Mouse (Mus musculus) heart, embryonic 14.5 days (tissue): Measurements from ENCODE around the gene Prnp. TPM values are rescaled to one million over a fixed set of nuclear protein-coding genes. Genes with fewer than 3 reads are reported as not detected.
A peak's percentile ranks its signal among the peaks of the same experiment; 100 is the strongest.

Source experiments
- ATAC-seq: fragments of 200-750 bp; cut with Nextera tagmentation; 2 replicates; pipeline ENCODE4 v1.8.0; 2017; ENCODE audit warnings: low read depth, moderate TSS enrichment; ENCODE audit not compliant: insufficient number of reproducible peaks, insufficient read depth, low FRiP score
- H3K27ac ChIP-seq, 2 experiments: fragments of 200-500 bp in 1 of 2; fragments of 300-500 bp in 1 of 2; sonication (generic) in 1 of 2; replicated peaks in 1 of 2; 2 replicates each; pipeline ENCODE4 v1.5.1; 2012 to 2014; ENCODE audit warnings: low read depth in 2 of 2, low read length in 2 of 2, control low read depth in 1 of 2, mild to moderate bottlenecking in 1 of 2, mixed read lengths in 1 of 2; ENCODE audit not compliant: control insufficient read depth in 1 of 2, insufficient read depth in 1 of 2
- H3K27me3 ChIP-seq: fragments of 300-500 bp; sonication (generic); 2 replicates; pipeline ENCODE4 v1.6.1; 2014; ENCODE audit warnings: mild to moderate bottlenecking, low read length, control low read depth; ENCODE audit not compliant: control insufficient read depth, insufficient read depth
- H3K36me3 ChIP-seq: fragments of 300-500 bp; sonication (generic); 2 replicates; pipeline ENCODE4 v1.6.1; 2014; ENCODE audit warnings: mild to moderate bottlenecking, control low read depth, low read length, mixed read lengths; ENCODE audit not compliant: control insufficient read depth, insufficient read depth
- H3K4me1 ChIP-seq, 2 experiments: fragments of 200-500 bp in 1 of 2; fragments of 300-500 bp in 1 of 2; sonication (generic) in 1 of 2; 2 replicates each; pipeline ENCODE4 v1.6.1; 2012 to 2014; ENCODE audit warnings: low read length in 2 of 2, control low read depth in 1 of 2, mixed read lengths in 1 of 2; ENCODE audit not compliant: control insufficient read depth in 2 of 2, insufficient read depth in 2 of 2
- H3K4me2 ChIP-seq: fragments of 300-500 bp; sonication (generic); 2 replicates; pipeline ENCODE4 v1.6.1; 2014; ENCODE audit warnings: mild to moderate bottlenecking, low read length
- H3K4me3 ChIP-seq, 2 experiments: fragments of 200-500 bp in 1 of 2; fragments of 300-500 bp in 1 of 2; sonication (generic) in 1 of 2; 2 replicates each; pipeline ENCODE4 v1.5.1; 2012 to 2014; ENCODE audit warnings: low read length in 2 of 2, mild to moderate bottlenecking in 2 of 2, control low read depth in 1 of 2, low read depth in 1 of 2, moderate library complexity in 1 of 2; ENCODE audit not compliant: control insufficient read depth in 1 of 2, insufficient read depth in 1 of 2
- H3K9ac ChIP-seq: fragments of 300-500 bp; sonication (generic); 2 replicates; pipeline ENCODE4 v1.6.1; 2014; ENCODE audit warnings: mild to moderate bottlenecking, low read length
- H3K9me3 ChIP-seq: fragments of 300-500 bp; sonication (generic); 2 replicates; pipeline ENCODE4 v1.6.1; 2016; ENCODE audit warnings: low read length, control low read depth; ENCODE audit not compliant: control insufficient read depth
- WGBS: fragments of 180-500 bp; shearing (Covaris S2); extraction: QIAGEN DNeasy Blood & Tissue Kit; methylation state at CpG from one replicate; pipeline ENCODE4 v1.1.7; 2014; 5-methylcytosine and 5-hydroxymethylcytosine counted together
- polyA plus RNA-seq: library from polyadenylated mRNA; unstranded; fragments of >200 nt; fragmentation: Nextera tagmentation; extraction: Ambion mirVana; gene quantifications from 2 replicates; pipeline ENCODE4 v1.2.1, GENCODE M21; 2014

The Prnp gene
- polyA plus RNA-seq, 1 experiment from 2014 or later, result 75.7 TPM

DNA sequence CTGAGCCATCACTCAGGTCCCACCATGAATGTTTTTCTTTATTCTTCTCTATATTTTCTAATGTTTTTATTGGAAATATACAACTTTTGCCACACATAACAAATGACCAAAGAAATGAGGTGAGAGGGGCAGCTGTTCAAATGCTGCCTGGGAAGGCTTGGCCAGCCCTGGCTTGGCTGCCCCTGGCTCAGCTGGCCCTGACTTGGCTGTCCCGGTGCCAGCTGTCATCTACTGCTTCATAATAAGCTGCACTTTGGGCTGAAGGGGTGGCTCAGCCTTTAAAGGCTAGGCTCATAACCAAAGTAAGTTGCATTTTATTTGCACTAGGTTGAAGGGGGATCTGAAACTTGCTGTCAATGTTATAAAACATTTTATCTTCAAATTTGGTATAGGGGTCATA, 2.9 kb upstream of the Prnp start:
- no peaks in the 10 kb centered on the region for H3K9me3 ChIP-seq
- H3K4me2 ChIP-seq, result no peak overlapping the region
- peaks cover 30 to 48% of the 10 kb centered on the region in 2 experiments for H3K4me1 ChIP-seq
- H3K27me3 ChIP-seq, result no peaks in the 10 kb centered on the region
- no peak for ATAC-seq
- no peak overlapping the region for H3K9ac ChIP-seq
- H3K36me3 ChIP-seq, result no peaks in the 10 kb centered on the region
- H3K27ac ChIP-seq, result no peak overlapping the region
- H3K4me3 ChIP-seq, result no peak overlapping the region
- 45% methylated on average over 1 of the region's 1 CpGs for WGBS

DNA sequence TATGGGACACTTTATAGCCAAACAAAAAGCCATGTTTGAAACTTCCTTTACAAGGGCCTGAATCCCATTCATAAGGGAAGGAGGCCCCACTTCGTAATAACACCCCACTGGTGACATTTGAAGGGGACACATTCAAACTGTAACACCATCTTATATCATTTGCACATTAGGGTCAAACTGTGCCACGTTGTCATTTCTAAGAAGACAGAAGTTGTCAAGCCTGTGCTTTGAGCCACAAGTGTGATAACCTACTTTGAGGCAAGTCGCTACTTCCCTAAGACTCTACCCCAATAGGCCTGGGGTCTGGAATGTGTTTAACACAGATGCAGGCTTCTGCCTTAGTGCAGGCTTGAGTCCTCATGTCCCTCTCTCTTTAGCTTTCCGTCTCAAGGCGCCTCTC, 2.4 kb upstream of the Prnp start:
- Histone ChIP-seq H3K36me3 (no peaks in the 10 kb centered on the region), H3K9ac (no peak overlapping the region), H3K27me3 (no peaks in the 10 kb centered on the region), H3K4me3 (no peak overlapping the region), H3K4me1 (peaks cover 30 to 46% of the 10 kb centered on the region in 2 experiments), H3K27ac (no peak overlapping the region), H3K9me3 (no peaks in the 10 kb centered on the region), H3K4me2 (no peak overlapping the region)
- 78% methylated on average over 5 of the region's 5 CpGs for WGBS
- ATAC-seq, result no peak

DNA sequence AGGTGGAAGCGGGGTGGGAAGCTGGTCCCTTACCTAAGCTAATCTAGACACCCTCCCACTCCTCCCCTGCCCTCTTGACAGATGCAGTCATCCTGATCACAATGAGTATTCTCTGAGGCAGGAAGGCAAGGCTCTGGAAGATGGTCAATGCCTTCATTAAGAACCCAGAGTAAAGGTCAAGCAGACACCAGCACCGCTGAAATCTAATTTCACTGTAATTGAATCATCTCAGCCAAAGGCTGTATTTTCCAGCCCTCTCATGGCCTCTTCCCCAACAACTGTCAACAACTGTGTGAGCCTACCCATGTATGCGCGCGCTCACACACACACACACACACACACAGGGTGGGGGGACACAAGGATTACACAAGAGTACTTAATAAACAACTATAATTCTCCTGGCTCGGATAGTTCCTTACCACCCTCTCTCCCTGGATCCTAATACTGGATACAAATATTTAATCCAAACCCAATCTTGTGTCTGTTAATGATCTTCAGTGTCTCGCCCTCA, 1.3 kb upstream of the Prnp start:
- 0 out of 2 replicates have a peak, but pooled peaks cover under 1% of the 10 kb centered on the region for H3K36me3 ChIP-seq
- no peaks in the 10 kb centered on the region for H3K9me3 ChIP-seq
- H3K4me1 ChIP-seq, result peaks cover 21 to 38% of the 10 kb centered on the region in 2 experiments
- ATAC-seq, result no peak
- no peaks in the 10 kb centered on the region for H3K27me3 ChIP-seq
- no peak overlapping the region for H3K27ac ChIP-seq
- no peak overlapping the region for H3K4me2 ChIP-seq
- no peak overlapping the region for H3K9ac ChIP-seq
- WGBS, result 85% methylated on average over 7 of the region's 7 CpGs
- H3K4me3 ChIP-seq, result no peak overlapping the region

DNA sequence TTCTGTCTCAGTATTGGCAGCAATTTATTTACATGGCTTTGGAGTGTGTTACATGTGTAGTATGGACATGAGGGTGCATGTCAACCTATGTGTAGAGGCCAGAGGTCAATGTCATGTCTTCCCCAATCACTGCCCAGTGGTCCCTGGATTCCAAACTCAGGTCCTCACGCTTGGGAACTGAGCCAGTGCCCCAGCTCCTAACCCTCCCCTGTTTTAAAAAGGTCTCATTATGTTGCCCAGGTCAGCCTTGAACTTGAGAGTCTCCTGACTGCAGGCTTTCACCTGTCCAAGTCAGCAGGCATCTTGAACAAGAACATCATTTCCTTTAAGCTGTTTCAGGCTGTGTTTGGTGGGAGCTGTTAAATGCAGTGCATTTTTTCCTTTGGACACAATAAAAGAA, 822 bp upstream of the Prnp start:
- Histone ChIP-seq H3K27ac (0 out of 4 replicates have a peak overlapping the region, but pooled peaks of 1 of the 2 experiments have one; percentile 51), H3K9me3 (no peaks in the 10 kb centered on the region), H3K4me3 (no peak overlapping the region), H3K4me1 (peaks cover 21 to 38% of the 10 kb centered on the region in 2 experiments), H3K9ac (no peak overlapping the region), H3K27me3 (no peaks in the 10 kb centered on the region), H3K4me2 (peak overlapping the region; percentile 73), H3K36me3 (0 out of 2 replicates have a peak, but pooled peaks cover 5% of the 10 kb centered on the region)
- 90% methylated on average over 1 of the region's 1 CpGs for WGBS
- ATAC-seq, result no peak

DNA sequence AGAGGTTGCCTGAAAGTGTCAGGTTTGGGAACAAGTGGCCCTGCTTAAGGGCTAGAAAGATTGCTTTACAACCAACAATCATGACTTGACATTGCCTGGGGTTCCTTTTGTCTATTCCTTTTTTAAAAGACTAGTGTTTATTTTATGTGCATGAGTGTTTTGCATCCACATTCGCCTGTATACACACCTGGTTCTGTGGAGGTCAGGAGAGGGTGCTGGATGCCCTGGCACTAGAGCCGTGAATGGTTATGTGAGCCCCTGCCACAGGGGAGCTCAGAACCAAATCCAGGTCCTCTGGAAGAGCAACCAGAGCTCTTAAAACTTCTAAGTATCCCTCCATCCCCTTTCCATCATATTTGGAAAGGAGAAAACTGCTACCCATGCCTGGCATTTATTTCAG, 1.1 kb downstream of the Prnp start:
- peak overlapping the region; percentile 73 for H3K4me2 ChIP-seq
- H3K4me3 ChIP-seq, result peak overlapping the region; percentile 7 to 66; a peak in 2 of 4 replicates
- H3K4me1 ChIP-seq, result peaks cover 8 to 26% of the 10 kb centered on the region in 2 experiments
- H3K36me3 ChIP-seq, result 0 out of 2 replicates have a peak, but pooled peaks cover 5% of the 10 kb centered on the region
- no peak for ATAC-seq
- H3K27me3 ChIP-seq, result no peaks in the 10 kb centered on the region
- no peaks in the 10 kb centered on the region for H3K9me3 ChIP-seq
- H3K27ac ChIP-seq, result no peak overlapping the region
- H3K9ac ChIP-seq, result peak overlapping the region; percentile 88
- 56% methylated on average over 2 of the region's 2 CpGs for WGBS

DNA sequence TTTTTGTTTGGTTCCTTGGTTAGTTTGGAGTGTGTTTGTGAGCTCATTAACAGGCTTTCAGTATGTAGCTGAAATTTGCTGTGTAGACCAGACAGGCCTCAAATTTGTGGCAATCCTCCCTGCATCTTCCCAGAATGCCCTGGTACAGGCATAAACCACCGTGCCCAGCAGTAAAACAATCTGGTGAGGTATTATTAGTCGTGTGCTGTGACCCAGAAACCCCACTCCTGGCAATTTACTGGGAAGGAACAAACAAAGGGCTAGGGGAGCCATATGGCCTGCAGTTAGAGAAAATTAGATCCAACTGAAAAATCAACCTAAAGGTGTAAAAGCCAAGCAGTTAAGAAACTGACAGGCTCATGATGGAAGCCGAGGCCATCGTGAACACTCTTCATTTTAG, 1.6 kb downstream of the Prnp start:
- Histone ChIP-seq H3K36me3 (0 out of 2 replicates have a peak, but pooled peaks cover 10% of the 10 kb centered on the region), H3K4me3 (peak overlapping the region in 1 of 2 experiments; percentile 66; a peak in 3 of 4 replicates), H3K4me1 (peaks cover 8 to 26% of the 10 kb centered on the region in 2 experiments), H3K4me2 (peak overlapping the region; percentile 73), H3K9ac (peak overlapping the region; percentile 56), H3K27ac (no peak overlapping the region), H3K27me3 (no peaks in the 10 kb centered on the region), H3K9me3 (no peaks in the 10 kb centered on the region)
- 56% methylated on average over 4 of the region's 4 CpGs for WGBS
- no peak for ATAC-seq

DNA sequence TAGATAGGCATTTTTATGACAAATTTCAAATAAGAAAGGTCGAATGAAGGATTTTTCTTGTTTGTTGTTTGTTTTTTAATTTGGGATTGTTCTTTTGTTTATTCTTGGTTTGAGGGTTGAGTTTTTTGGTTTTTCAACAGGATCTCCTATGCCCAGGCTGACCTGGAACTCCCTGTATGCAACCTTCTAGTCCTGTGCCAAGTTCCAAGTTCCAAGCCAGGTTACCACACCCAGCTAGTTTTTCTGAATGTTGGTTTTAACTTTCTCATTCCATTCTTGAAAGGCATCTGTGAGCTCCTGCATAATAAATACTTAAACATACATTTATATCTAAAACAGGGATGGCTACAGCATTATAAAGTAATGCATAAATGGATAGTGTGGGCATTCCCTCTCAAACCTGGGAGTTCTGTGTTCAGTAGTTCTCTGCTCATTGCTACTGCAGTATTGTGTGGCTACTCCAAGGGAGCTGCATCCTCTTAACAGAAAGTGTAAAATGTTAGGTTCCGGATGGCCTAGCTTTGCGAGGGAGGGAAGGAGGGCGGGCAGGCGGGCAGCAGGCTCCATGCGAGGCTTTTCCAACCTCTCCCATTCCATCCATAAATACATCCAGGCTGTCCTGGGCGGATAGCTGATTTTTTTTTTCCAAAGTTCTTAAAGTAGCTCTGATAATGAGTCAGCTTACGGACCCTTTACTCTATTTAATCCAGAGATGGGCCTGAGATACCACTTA, 3.0 kb downstream of the Prnp start:
- Histone ChIP-seq H3K36me3 (peaks cover 19% of the 10 kb centered on the region), H3K4me2 (no peak overlapping the region), H3K27ac (no peak overlapping the region), H3K9ac (no peak overlapping the region), H3K27me3 (no peaks in the 10 kb centered on the region), H3K4me3 (no peak overlapping the region), H3K4me1 (peaks cover 8 to 26% of the 10 kb centered on the region in 2 experiments), H3K9me3 (no peaks in the 10 kb centered on the region)
- no peak for ATAC-seq
- 78% methylated on average over 8 of the region's 8 CpGs for WGBS
